Mouse (Mus musculus): ENCODE measurements at regions not wholly inside any gene's neighbourhood (a gene's known extent, or its start where the extent isn't known, plus 50 kb on each side); places are given as distances from the start of the nearest gene placed in this dataset.
A peak's percentile ranks its signal among the peaks of the same experiment; 100 is the strongest.

- Histone ChIP-seq H3K9ac (no peak overlapping the region), H3K9me3 (ENCODE audit: control insufficient read depth, low read length) (no peaks in the 10 kb centered on the region), H3K27ac (no peak overlapping the region), H3K36me3 (replicated peaks; ENCODE audit: control insufficient read depth, insufficient read depth) (no peaks in the 10 kb centered on the region), H3K4me1 (replicated peaks; ENCODE audit: control insufficient read depth, insufficient read depth, low read length) (0 out of 2 replicates have a peak, but pooled peaks cover 3% of the 10 kb centered on the region), H3K4me2 (replicated peaks) (no peak overlapping the region), H3K4me3 (replicated peaks; ENCODE audit: low read length) (no peak overlapping the region), H3K27me3 (ENCODE audit: control insufficient read depth, insufficient read depth, low read length) (no peaks in the 10 kb centered on the region)
- WGBS, result 37% methylated on average over 3 of the region's 3 CpGs
- ATAC-seq (ENCODE audit: low FRiP score) (peak; percentile 77; the same call in 1 of the 2 replicates), DNase-seq (ENCODE audit: low spot score) (peak; percentile 46)
Measured at GRCm38 (mm10) chr3:151117583-151118041, 320.1 kb upstream of the Adgrl4 start.

DNA sequence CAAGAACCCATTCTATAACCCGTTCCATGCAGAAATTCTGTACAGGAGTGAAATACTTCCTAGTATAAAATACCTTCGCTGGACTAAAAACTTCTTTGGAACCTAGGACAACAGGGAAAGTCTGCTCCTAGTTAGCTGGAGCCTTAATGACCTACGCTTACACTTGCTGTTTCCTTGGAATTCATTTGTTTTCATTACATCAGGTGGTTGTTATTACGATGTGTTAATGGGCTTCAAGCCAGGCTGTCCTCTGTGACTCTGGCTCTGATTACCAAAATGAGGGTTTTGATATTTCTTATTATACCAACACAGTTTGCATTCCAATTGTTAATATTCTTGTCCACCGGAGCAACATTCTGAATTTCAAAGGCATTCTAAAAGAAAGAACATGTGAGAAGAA lies 313.6 kb upstream of the Adgrl4 start:
- WGBS, result 74% methylated on average over 5 of the region's 5 CpGs
- Histone ChIP-seq H3K4me1 (replicated peaks; ENCODE audit: control insufficient read depth, insufficient read depth, low read length) (no peaks in the 10 kb centered on the region), H3K27me3 (ENCODE audit: control insufficient read depth, insufficient read depth, low read length) (no peaks in the 10 kb centered on the region), H3K4me3 (replicated peaks; ENCODE audit: low read length) (no peak overlapping the region), H3K9ac (no peak overlapping the region), H3K4me2 (replicated peaks) (no peak overlapping the region), H3K27ac (no peak overlapping the region), H3K9me3 (ENCODE audit: control insufficient read depth, low read length) (no peaks in the 10 kb centered on the region), H3K36me3 (replicated peaks; ENCODE audit: control insufficient read depth, insufficient read depth) (no peaks in the 10 kb centered on the region)
- ATAC-seq (ENCODE audit: low FRiP score), result no peak
- no peak for DNase-seq (ENCODE audit: low spot score)

- no peak overlapping the region for H3K9ac ChIP-seq
- no peaks in the 10 kb centered on the region for H3K4me1 ChIP-seq (replicated peaks; ENCODE audit: control insufficient read depth, insufficient read depth, low read length)
- WGBS, result 89% methylated on average over 2 of the region's 2 CpGs
- no peak overlapping the region for H3K27ac ChIP-seq
- no peak overlapping the region for H3K4me2 ChIP-seq (replicated peaks)
- H3K36me3 ChIP-seq (replicated peaks; ENCODE audit: control insufficient read depth, insufficient read depth), result no peaks in the 10 kb centered on the region
- no peaks in the 10 kb centered on the region for H3K27me3 ChIP-seq (ENCODE audit: control insufficient read depth, insufficient read depth, low read length)
- H3K9me3 ChIP-seq (ENCODE audit: control insufficient read depth, low read length), result no peaks in the 10 kb centered on the region
- H3K4me3 ChIP-seq (replicated peaks; ENCODE audit: low read length), result no peak overlapping the region
- no peak for ATAC-seq (ENCODE audit: low FRiP score)
- no peak for DNase-seq (ENCODE audit: low spot score)
Measured at GRCm38 (mm10) chr3:151146889-151147288, 290.8 kb upstream of the Adgrl4 start.

GRCm38 (mm10) chr3:151153340-151153739 lies 284.3 kb upstream of the Adgrl4 start:
- WGBS, result 31% methylated on average over 4 of the region's 4 CpGs
- H3K9me3 ChIP-seq (ENCODE audit: control insufficient read depth, low read length), result no peaks in the 10 kb centered on the region
- DNase-seq (ENCODE audit: low spot score), result no peak

DNA sequence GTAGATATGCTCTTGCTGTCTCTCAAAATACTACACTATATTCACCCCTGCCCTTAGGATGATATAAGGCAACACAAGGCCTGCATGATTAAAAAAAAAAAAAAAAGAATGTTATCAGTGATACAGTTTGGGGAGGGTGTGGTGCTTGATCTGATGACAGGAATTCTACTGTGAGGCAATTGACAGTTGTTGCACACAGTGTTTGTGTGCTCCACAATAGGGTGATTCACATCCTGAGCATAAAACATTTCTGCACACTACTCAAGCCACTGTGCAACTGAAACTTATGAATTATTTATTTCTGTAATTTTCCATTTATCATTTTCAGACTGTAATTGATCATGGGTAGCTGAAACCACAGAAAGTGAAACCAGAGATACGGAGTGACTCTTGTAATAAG lies 277.2 kb upstream of the Adgrl4 start:
- DNase-seq (ENCODE audit: low spot score) (no peak), ATAC-seq (ENCODE audit: low FRiP score) (no peak)
- no peaks in the 10 kb centered on the region for H3K36me3 ChIP-seq (replicated peaks; ENCODE audit: control insufficient read depth, insufficient read depth)
- H3K4me1 ChIP-seq (replicated peaks; ENCODE audit: control insufficient read depth, insufficient read depth, low read length), result no peaks in the 10 kb centered on the region
- no peak overlapping the region for H3K4me2 ChIP-seq (replicated peaks)
- WGBS, result 54% methylated on average over 1 of the region's 1 CpGs
- no peak overlapping the region for H3K4me3 ChIP-seq (replicated peaks; ENCODE audit: low read length)
- no peaks in the 10 kb centered on the region for H3K27me3 ChIP-seq (ENCODE audit: control insufficient read depth, insufficient read depth, low read length)
- H3K27ac ChIP-seq, result no peak overlapping the region
- H3K9me3 ChIP-seq (ENCODE audit: control insufficient read depth, low read length), result no peaks in the 10 kb centered on the region
- no peak overlapping the region for H3K9ac ChIP-seq

More at GRCm38 (mm10) chr3:151153340-151153739, 284.3 kb upstream of the Adgrl4 start:
- Histone ChIP-seq H3K4me3 (replicated peaks; ENCODE audit: low read length) (no peak overlapping the region), H3K4me1 (replicated peaks; ENCODE audit: control insufficient read depth, insufficient read depth, low read length) (no peaks in the 10 kb centered on the region), H3K4me2 (replicated peaks) (no peak overlapping the region), H3K36me3 (replicated peaks; ENCODE audit: control insufficient read depth, insufficient read depth) (no peaks in the 10 kb centered on the region), H3K9ac (no peak overlapping the region), H3K27me3 (ENCODE audit: control insufficient read depth, insufficient read depth, low read length) (no peaks in the 10 kb centered on the region), H3K27ac (no peak overlapping the region)
- no peak; the same call in 1 of the 2 replicates for ATAC-seq (ENCODE audit: low FRiP score)

DNA sequence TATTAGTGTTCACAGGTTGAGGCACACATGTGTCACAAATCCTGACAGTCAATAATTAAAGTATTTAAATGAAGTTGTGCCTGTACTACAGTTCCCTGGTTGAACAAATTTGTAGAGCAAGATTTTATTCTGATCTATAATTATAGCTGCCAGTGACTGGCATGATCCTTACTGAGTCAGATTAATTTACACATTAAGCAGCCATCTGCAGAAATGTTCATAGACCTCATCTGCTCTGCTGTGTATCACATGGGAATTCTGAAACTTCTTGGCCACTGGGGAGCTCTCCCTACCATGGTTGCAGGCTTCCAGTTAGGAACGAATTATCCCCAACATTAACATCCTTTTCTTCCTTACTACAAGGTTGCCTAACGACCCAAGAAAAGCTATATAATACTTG lies 255.6 kb upstream of the Adgrl4 start:
- H3K4me1 ChIP-seq (replicated peaks; ENCODE audit: control insufficient read depth, insufficient read depth, low read length), result no peaks in the 10 kb centered on the region
- no peak overlapping the region for H3K27ac ChIP-seq
- DNase-seq (ENCODE audit: low spot score), result no peak
- H3K27me3 ChIP-seq (ENCODE audit: control insufficient read depth, insufficient read depth, low read length), result no peaks in the 10 kb centered on the region
- no peaks in the 10 kb centered on the region for H3K9me3 ChIP-seq (ENCODE audit: control insufficient read depth, low read length)
- no peak overlapping the region for H3K4me3 ChIP-seq (replicated peaks; ENCODE audit: low read length)
- no peak overlapping the region for H3K9ac ChIP-seq
- WGBS, result 59% methylated on average over 2 of the region's 2 CpGs
- no peak for ATAC-seq (ENCODE audit: low FRiP score)
- no peak overlapping the region for H3K4me2 ChIP-seq (replicated peaks)
- H3K36me3 ChIP-seq (replicated peaks; ENCODE audit: control insufficient read depth, insufficient read depth), result no peaks in the 10 kb centered on the region

DNA sequence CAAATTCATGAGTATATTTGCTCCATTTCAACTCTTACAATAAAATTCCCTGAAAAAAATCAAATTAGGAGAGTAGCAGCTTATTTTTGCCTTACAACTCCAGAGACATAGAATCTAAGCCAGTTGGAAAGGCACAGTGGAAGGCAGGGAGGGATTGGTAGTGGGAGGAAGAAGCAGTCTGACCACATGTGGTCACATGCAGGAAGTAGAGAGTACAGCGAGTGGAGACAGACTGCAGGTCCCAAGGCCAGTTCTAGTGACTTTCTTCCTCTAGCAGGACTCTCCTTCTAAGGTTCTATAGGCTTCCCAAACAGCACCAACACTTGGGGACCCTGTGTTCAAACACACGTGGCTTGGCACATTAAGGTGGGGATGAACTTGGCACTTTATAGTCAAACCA lies 245.6 kb upstream of the Adgrl4 start:
- no peaks in the 10 kb centered on the region for H3K36me3 ChIP-seq (replicated peaks; ENCODE audit: control insufficient read depth, insufficient read depth)
- no peak overlapping the region for H3K4me2 ChIP-seq (replicated peaks)
- H3K9ac ChIP-seq, result no peak overlapping the region
- no peak overlapping the region for H3K4me3 ChIP-seq (replicated peaks; ENCODE audit: low read length)
- H3K9me3 ChIP-seq (ENCODE audit: control insufficient read depth, low read length), result no peaks in the 10 kb centered on the region
- WGBS, result 92% methylated on average over 2 of the region's 2 CpGs
- H3K4me1 ChIP-seq (replicated peaks; ENCODE audit: control insufficient read depth, insufficient read depth, low read length), result no peaks in the 10 kb centered on the region
- no peak overlapping the region for H3K27ac ChIP-seq
- H3K27me3 ChIP-seq (ENCODE audit: control insufficient read depth, insufficient read depth, low read length), result no peaks in the 10 kb centered on the region
- no peak for ATAC-seq (ENCODE audit: low FRiP score)
- no peak for DNase-seq (ENCODE audit: low spot score)

DNA sequence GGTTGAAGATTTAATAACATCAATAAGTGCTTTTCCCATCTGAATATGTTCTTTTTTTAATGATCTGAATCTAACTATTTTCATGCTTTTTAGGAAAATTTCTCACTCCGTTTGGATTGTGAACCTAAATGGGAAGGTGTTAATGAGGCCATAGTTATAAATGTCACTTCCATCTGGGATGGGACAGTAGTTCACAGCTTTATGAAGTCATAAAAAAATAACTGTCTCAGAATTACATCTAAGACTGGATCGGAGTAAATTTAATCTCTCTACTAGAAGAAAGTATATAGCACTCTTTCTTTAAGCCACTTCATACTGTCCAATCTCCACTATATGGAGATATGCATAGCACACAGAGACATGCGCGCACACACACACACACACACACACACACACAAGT lies 226.7 kb upstream of the Adgrl4 start:
- ATAC-seq (ENCODE audit: low FRiP score), result no peak

DNA sequence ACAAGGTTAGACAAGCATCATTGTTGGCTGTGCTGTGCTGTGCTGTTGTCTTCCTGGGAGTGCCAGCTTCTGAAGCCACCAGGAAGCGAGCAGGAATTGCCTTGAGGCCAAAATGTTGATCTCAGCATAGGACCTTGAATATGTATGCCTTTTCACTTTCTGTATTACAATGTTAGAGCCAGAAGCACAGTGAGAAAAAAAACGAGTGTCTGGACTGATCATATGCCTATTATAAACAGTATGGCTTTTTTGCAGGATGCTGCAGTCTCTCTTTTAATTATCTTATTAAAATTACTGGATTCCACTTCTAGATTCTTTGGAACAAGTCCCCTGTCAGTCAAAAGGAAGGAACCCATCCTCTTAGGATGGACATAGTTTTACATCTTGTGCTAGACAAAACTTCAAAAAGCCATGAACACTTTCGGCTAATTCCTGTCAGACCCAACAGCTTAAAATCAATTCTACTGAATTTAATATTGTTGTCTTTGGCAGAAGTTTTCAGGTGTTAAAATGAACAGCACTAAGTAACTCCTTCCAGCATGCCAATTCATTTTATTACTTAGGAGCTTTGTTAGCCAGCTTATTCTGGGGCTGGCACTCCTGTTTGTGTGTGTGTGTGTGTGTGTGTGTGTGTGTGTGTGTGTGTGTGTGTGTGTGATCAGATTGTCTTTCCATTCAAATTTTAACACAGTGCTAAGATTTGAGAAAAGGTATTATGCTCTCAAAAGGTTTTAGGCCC lies 220.8 kb upstream of the Adgrl4 start:
- DNase-seq (ENCODE audit: low spot score), result no peak
- Histone ChIP-seq H3K4me1 (replicated peaks; ENCODE audit: control insufficient read depth, insufficient read depth, low read length) (no peaks in the 10 kb centered on the region), H3K9ac (no peak overlapping the region), H3K9me3 (ENCODE audit: control insufficient read depth, low read length) (no peaks in the 10 kb centered on the region), H3K27ac (no peak overlapping the region), H3K36me3 (replicated peaks; ENCODE audit: control insufficient read depth, insufficient read depth) (no peaks in the 10 kb centered on the region), H3K27me3 (ENCODE audit: control insufficient read depth, insufficient read depth, low read length) (no peaks in the 10 kb centered on the region), H3K4me3 (replicated peaks; ENCODE audit: low read length) (no peak overlapping the region), H3K4me2 (replicated peaks) (no peak overlapping the region)
- WGBS, result 79% methylated on average over 3 of the region's 3 CpGs
- no peak for ATAC-seq (ENCODE audit: low FRiP score)

More for the DNA sequence above, 226.7 kb upstream of the Adgrl4 start:
- WGBS, result 95% methylated on average over 4 of the region's 4 CpGs
- no peak overlapping the region for H3K4me2 ChIP-seq (replicated peaks)
- H3K27ac ChIP-seq, result no peak overlapping the region
- no peaks in the 10 kb centered on the region for H3K36me3 ChIP-seq (replicated peaks; ENCODE audit: control insufficient read depth, insufficient read depth)
- H3K9ac ChIP-seq, result no peak overlapping the region
- H3K4me3 ChIP-seq (replicated peaks; ENCODE audit: low read length), result no peak overlapping the region
- DNase-seq (ENCODE audit: low spot score), result no peak
- no peaks in the 10 kb centered on the region for H3K4me1 ChIP-seq (replicated peaks; ENCODE audit: control insufficient read depth, insufficient read depth, low read length)
- H3K27me3 ChIP-seq (ENCODE audit: control insufficient read depth, insufficient read depth, low read length), result no peaks in the 10 kb centered on the region
- H3K9me3 ChIP-seq (ENCODE audit: control insufficient read depth, low read length), result no peaks in the 10 kb centered on the region
